Mouse (Mus musculus) urinary bladder, postnatal 36 days (tissue): ENCODE data around the gene Apobec1.
"Not testable (repeated sequence)": the region's sequence is repeated elsewhere in the genome, so short reads cannot be mapped to it uniquely, and the experiment has no call there.

Experiments
- DNase-seq, 2 experiments: peaks; one replicate each; pipeline ENCODE4 v3.0.0; 2022; ENCODE audit warnings: low spot score in 2 of 2, mixed read lengths in 1 of 2

The Apobec1 gene

GRCm38 (mm10) chr6:122602242-122602991 lies at the start of gene Apobec1:
Apobec1 (minus strand) TSS chr6:122602444.
- peak; percentile 65 to 81 for DNase-seq

GRCm38 (mm10) chr6:122650398-122650980 lies 48.2 kb upstream of the Apobec1 start:
- DNase-seq, result no peak

- DNase-seq, result no peak
These were observed 47.7 kb upstream of the Apobec1 start for GRCm38 (mm10) chr6:122649903-122650302.

GRCm38 (mm10) chr6:122644196-122644595 lies 42.0 kb upstream of the Apobec1 start:
- not testable (repeated sequence) for DNase-seq

GRCm38 (mm10) chr6:122637566-122637965 lies 35.3 kb upstream of the Apobec1 start:
- not testable (repeated sequence) for DNase-seq

GRCm38 (mm10) chr6:122636666-122637065 lies 34.4 kb upstream of the Apobec1 start:
- no peak for DNase-seq

GRCm38 (mm10) chr6:122635315-122635714 lies 33.1 kb upstream of the Apobec1 start:
- peak in 1 of 2 experiments; percentile 33 for DNase-seq

- DNase-seq, result no peak
These were observed 31.2 kb upstream of the Apobec1 start for GRCm38 (mm10) chr6:122633411-122633810.

GRCm38 (mm10) chr6:122627469-122628108 lies 25.3 kb upstream of the Apobec1 start:
- DNase-seq, result no peak

- DNase-seq, result no peak
These were observed 23.9 kb upstream of the Apobec1 start, which contains the start of gene Dppa3 for GRCm38 (mm10) chr6:122626110-122626509. Dppa3 (plus strand) TSS chr6:122626410.

GRCm38 (mm10) chr6:122625156-122625555 lies 22.9 kb upstream of the Apobec1 start:
- DNase-seq, result no peak

- no peak for DNase-seq
These were observed 22.2 kb upstream of the Apobec1 start for GRCm38 (mm10) chr6:122624480-122624879.

GRCm38 (mm10) chr6:122621066-122621465 lies 18.8 kb upstream of the Apobec1 start:
- DNase-seq, result no peak

- no peak for DNase-seq
These were observed 13.8 kb upstream of the Apobec1 start for GRCm38 (mm10) chr6:122616022-122616421.

GRCm38 (mm10) chr6:122614047-122614446 lies 11.8 kb upstream of the Apobec1 start:
- DNase-seq, result no peak

- no peak for DNase-seq
These were observed 10.2 kb upstream of the Apobec1 start for GRCm38 (mm10) chr6:122612426-122612825.

- no peak for DNase-seq
These were observed 7.5 kb upstream of the Apobec1 start, which contains the start of gene Gdf3 for GRCm38 (mm10) chr6:122609771-122610170. Gdf3 (minus strand) TSS chr6:122610087.

- no peak for DNase-seq
These were observed 7.1 kb upstream of the Apobec1 start for GRCm38 (mm10) chr6:122609377-122609728.

- DNase-seq, result no peak
These were observed 6.5 kb upstream of the Apobec1 start for GRCm38 (mm10) chr6:122608434-122609376.

GRCm38 (mm10) chr6:122607700-122608099 lies 5.5 kb upstream of the Apobec1 start:
- DNase-seq, result no peak

- DNase-seq, result no peak
These were observed 4.4 kb upstream of the Apobec1 start for GRCm38 (mm10) chr6:122606661-122607060.

GRCm38 (mm10) chr6:122605483-122605882 lies 3.2 kb upstream of the Apobec1 start:
- DNase-seq, result no peak
